Mouse (Mus musculus) MEL (cell line): ENCODE results near the gene Hspb1. TPM values are rescaled to one million over a fixed set of nuclear protein-coding genes. Genes with fewer than 3 reads are reported as not detected.

Source experiments
- DNase-seq: peaks from one replicate; pipeline ENCODE4 v3.0.0; 2011; ENCODE audit warnings: low read depth, low spot score
- H3K27ac ChIP-seq: 2 replicates; pipeline ENCODE4 v1.5.1; 2012; ENCODE audit warnings: low read depth, mild to moderate bottlenecking, control low read depth, low read length, moderate library complexity; ENCODE audit not compliant: control insufficient read depth
- H3K27me3 ChIP-seq, 2 experiments: fragments of 150-350 bp in 1 of 2; sonication (generic) in 1 of 2; 2 replicates each; pipeline ENCODE4 v1.6.1; 2012; ENCODE audit warnings: low read length in 2 of 2, mild to moderate bottlenecking in 2 of 2, improper control_type of control experiment in 1 of 2, moderate library complexity in 1 of 2; ENCODE audit not compliant: insufficient read depth in 2 of 2, control insufficient read depth in 1 of 2
- H3K36me3 ChIP-seq, 2 experiments: 2 replicates each; pipeline ENCODE4 v1.6.1; 2012 to 2014; ENCODE audit warnings: low read length in 2 of 2, improper control_type of control experiment in 1 of 2, inconsistent platforms in 1 of 2, mild to moderate bottlenecking in 1 of 2; ENCODE audit not compliant: insufficient read depth in 2 of 2, control insufficient read depth in 1 of 2
- H3K4me1 ChIP-seq, 2 experiments: fragments of 150-350 bp in 1 of 2; sonication (generic) in 1 of 2; 2 replicates each; pipeline ENCODE4 v1.6.1; 2012; ENCODE audit warnings: low read length in 2 of 2, improper control_type of control experiment in 1 of 2, mild to moderate bottlenecking in 1 of 2; ENCODE audit not compliant: insufficient read depth in 2 of 2, control insufficient read depth in 1 of 2
- H3K4me3 ChIP-seq, 2 experiments: fragments of 150-350 bp in 1 of 2; sonication (generic) in 1 of 2; 2 replicates each; pipeline ENCODE4 v1.5.1; 2012; ENCODE audit warnings: low read depth in 2 of 2, low read length in 2 of 2, mild to moderate bottlenecking in 2 of 2, moderate library complexity in 2 of 2, control low read depth in 1 of 2, improper control_type of control experiment in 1 of 2; ENCODE audit not compliant: control insufficient read depth in 1 of 2, insufficient read depth in 1 of 2
- H3K79me2 ChIP-seq: 2 replicates; pipeline ENCODE4 v1.6.1; 2012; ENCODE audit warnings: mild to moderate bottlenecking, low read length, moderate library complexity; ENCODE audit not compliant: control insufficient read depth, poor library complexity, insufficient read depth
- H3K9ac ChIP-seq: 2 replicates; pipeline ENCODE4 v1.6.1; 2012; ENCODE audit warnings: low read depth, mild to moderate bottlenecking, control low read depth, low read length, moderate library complexity; ENCODE audit not compliant: control insufficient read depth, poor library complexity, severe bottlenecking
- H3K9me3 ChIP-seq: fragments of 150-350 bp; sonication (generic); replicated peaks from 2 replicates; pipeline ENCODE4 v1.6.1; 2012; ENCODE audit warnings: mild to moderate bottlenecking, low read length, improper control_type of control experiment, moderate library complexity; ENCODE audit not compliant: insufficient read depth
- CHD2 ChIP-seq: IDR thresholded peaks from 2 replicates; pipeline ENCODE4 v1.6.1; 2011; ENCODE audit warnings: low read length, improper control_type of control experiment
- CTCF ChIP-seq, 3 experiments: IDR thresholded peaks in 2 of 3; conservative IDR thresholded peaks in 1 of 3; 2 replicates each; pipeline ENCODE4 v1.5.1; 2011 to 2012; ENCODE audit warnings: low read length in 3 of 3, low read depth in 2 of 3, mild to moderate bottlenecking in 2 of 3, improper control_type of control experiment in 1 of 3, inconsistent platforms in 1 of 3, mixed read lengths in 1 of 3, moderate library complexity in 1 of 3; ENCODE audit not compliant: control insufficient read depth in 1 of 3, insufficient read depth in 1 of 3, poor library complexity in 1 of 3, severe bottlenecking in 1 of 3
- E2F4 ChIP-seq: IDR thresholded peaks from 2 replicates; pipeline ENCODE4 v1.6.1; 2011; ENCODE audit warnings: low read depth, low read length, improper control_type of control experiment, borderline replicate concordance
- GABPA ChIP-seq: IDR thresholded peaks from 2 replicates; pipeline ENCODE4 v1.6.1; 2012; ENCODE audit warnings: low read depth, mild to moderate bottlenecking, inconsistent platforms, low read length, improper control_type of control experiment, moderate library complexity
- GATA1 ChIP-seq: IDR thresholded peaks from 2 replicates; pipeline ENCODE4 v1.6.1; 2011; ENCODE audit warnings: low read depth, low read length, improper control_type of control experiment
- JUND ChIP-seq: IDR thresholded peaks from 2 replicates; pipeline ENCODE4 v1.6.1; 2011; ENCODE audit warnings: low read depth, mild to moderate bottlenecking, improper control_type of control experiment, low read length
- MAX ChIP-seq: IDR thresholded peaks from 2 replicates; pipeline ENCODE4 v1.6.1; 2011; ENCODE audit warnings: low read length, improper control_type of control experiment
- MAZ ChIP-seq: IDR thresholded peaks from 2 replicates; pipeline ENCODE4 v1.6.1; 2012; ENCODE audit warnings: low read depth, mild to moderate bottlenecking, inconsistent platforms, low read length, improper control_type of control experiment
- MEF2A ChIP-seq: IDR thresholded peaks from 2 replicates; pipeline ENCODE4 v1.6.1; 2014; ENCODE audit warnings: low read depth, mild to moderate bottlenecking, inconsistent platforms, low read length, improper control_type of control experiment; ENCODE audit not compliant: poor library complexity, insufficient replicate concordance, severe bottlenecking; ENCODE audit errors: extremely low read depth
- MYC ChIP-seq: IDR thresholded peaks from 2 replicates; pipeline ENCODE4 v1.6.1; 2011; ENCODE audit warnings: low read depth, mild to moderate bottlenecking, low read length, improper control_type of control experiment, moderate library complexity
- NELFE ChIP-seq: IDR thresholded peaks from 2 replicates; pipeline ENCODE4 v1.6.1; 2011; ENCODE audit warnings: low read depth, low read length, improper control_type of control experiment
- NRF1 ChIP-seq: IDR thresholded peaks from 2 replicates; pipeline ENCODE4 v1.6.1; 2014; ENCODE audit warnings: low read depth, mild to moderate bottlenecking, inconsistent platforms, low read length, improper control_type of control experiment, moderate library complexity; ENCODE audit not compliant: poor library complexity, insufficient read depth, severe bottlenecking
- POLR2A ChIP-seq, 2 experiments: IDR thresholded peaks; 2 replicates each; pipeline ENCODE4 v1.6.1; 2011 to 2012; ENCODE audit warnings: low read length in 2 of 2, mild to moderate bottlenecking in 2 of 2, control low read depth in 1 of 2, improper control_type of control experiment in 1 of 2, low read depth in 1 of 2, moderate library complexity in 1 of 2; ENCODE audit not compliant: control insufficient read depth in 1 of 2, insufficient read depth in 1 of 2, poor library complexity in 1 of 2
- POLR2AphosphoS5 ChIP-seq: IDR thresholded peaks from 2 replicates; pipeline ENCODE4 v1.6.1; 2012; ENCODE audit warnings: low read depth, borderline replicate concordance, mild to moderate bottlenecking, inconsistent platforms, low read length, moderate library complexity, mixed read lengths
- RAD21 ChIP-seq: IDR thresholded peaks from 2 replicates; pipeline ENCODE4 v1.6.1; 2011; ENCODE audit warnings: mild to moderate bottlenecking, low read depth, low read length, improper control_type of control experiment
- RCOR1 ChIP-seq: IDR thresholded peaks from 2 replicates; pipeline ENCODE4 v1.6.1; 2012; ENCODE audit warnings: low read depth, mild to moderate bottlenecking, inconsistent platforms, low read length, improper control_type of control experiment
- SIN3A ChIP-seq: IDR thresholded peaks from 2 replicates; pipeline ENCODE4 v1.6.1; 2012; ENCODE audit warnings: low read length, improper control_type of control experiment, inconsistent platforms
- SMC3 ChIP-seq: IDR thresholded peaks from 2 replicates; pipeline ENCODE4 v1.6.1; 2011; ENCODE audit warnings: low read depth, low read length, improper control_type of control experiment
- TAL1 ChIP-seq: IDR thresholded peaks from 2 replicates; pipeline ENCODE4 v1.6.1; 2012; ENCODE audit warnings: mild to moderate bottlenecking, inconsistent platforms, low read length, moderate library complexity, mixed read lengths
- TBP ChIP-seq: IDR thresholded peaks from 2 replicates; pipeline ENCODE4 v1.8.0; 2011; ENCODE audit warnings: low read depth, low read length, improper control_type of control experiment
- TCF12 ChIP-seq: IDR thresholded peaks from 2 replicates; pipeline ENCODE4 v1.6.1; 2014; ENCODE audit warnings: low read depth, mild to moderate bottlenecking, inconsistent platforms, low read length, improper control_type of control experiment, moderate library complexity
- UBTF ChIP-seq: IDR thresholded peaks from 2 replicates; pipeline ENCODE4 v1.6.1; 2012; ENCODE audit warnings: low read depth, mild to moderate bottlenecking, inconsistent platforms, low read length, improper control_type of control experiment, moderate library complexity, borderline replicate concordance; ENCODE audit not compliant: insufficient read depth
- USF1 ChIP-seq: IDR thresholded peaks from 2 replicates; pipeline ENCODE4 v1.6.1; 2014; ENCODE audit warnings: low read depth, mild to moderate bottlenecking, inconsistent platforms, low read length, improper control_type of control experiment, moderate library complexity
- ZC3H11A ChIP-seq: IDR thresholded peaks from 2 replicates; pipeline ENCODE4 v1.6.1; 2012; ENCODE audit warnings: low read depth, mild to moderate bottlenecking, inconsistent platforms, low read length, improper control_type of control experiment
- ZKSCAN1 ChIP-seq: IDR thresholded peaks from 2 replicates; pipeline ENCODE4 v1.6.1; 2012; ENCODE audit warnings: low read depth, mild to moderate bottlenecking, inconsistent platforms, low read length, improper control_type of control experiment, moderate library complexity
- ZMIZ1 ChIP-seq: IDR thresholded peaks from 2 replicates; pipeline ENCODE4 v1.6.1; 2012; ENCODE audit warnings: low read depth, mild to moderate bottlenecking, inconsistent platforms, low read length, improper control_type of control experiment, moderate library complexity
- ZNF384 ChIP-seq: IDR thresholded peaks from 2 replicates; pipeline ENCODE4 v1.6.1; 2012; ENCODE audit warnings: low read depth, mild to moderate bottlenecking, inconsistent platforms, low read length, improper control_type of control experiment
- polyA plus RNA-seq, 2 experiments: library from polyadenylated mRNA; stranded (reverse) in 1 of 2; unstranded in 1 of 2; fragments of >175 nt in 1 of 2; fragments of >200 nt in 1 of 2; gene quantifications; 2 replicates each; pipeline versions ENCODE4 v1.2.1 to v1.2.4; 2012; ENCODE audit warnings: low replicate concordance in 2 of 2, low read depth in 1 of 2; ENCODE audit not compliant: insufficient read length in 2 of 2, insufficient read depth in 1 of 2, missing spikeins in 1 of 2
- total RNA-seq: library from RNA; depleted of rRNA; stranded (reverse); fragments of 300-350 nt; gene quantifications from 2 replicates; pipeline ENCODE4 v1.2.3, GENCODE M21; 2012; rRNA removed

Hspb1 gene
- total RNA-seq, result not detected in 2 replicates
- not detected for polyA plus RNA-seq

GRCm38 (mm10) chr5:135887675-135888102, at the start of gene Hspb1:
Gene Hspb1 (plus strand): TSS chr5:135887919.
- no peak within 1 kb of the TSS for H3K27ac ChIP-seq
- H3K9me3 ChIP-seq, result no peaks in the 10 kb centered on the region
- TF ChIP-seq ZNF384 (no peak), TBP (no peak), ZMIZ1 (no peak), POLR2AphosphoS5 (no peak), MEF2A (no peak), POLR2A (IDR thresholded peaks at IDR 0.05; ENCODE audit: control insufficient read depth in 1 of 2, insufficient read depth in 1 of 2, low read depth in 1 of 2, low read length in 2 of 2, poor library complexity in 1 of 2) (no peak), TCF12 (no peak), NRF1 (no peak), SIN3A (no peak), SMC3 (no peak), USF1 (no peak), MYC (no peak), ZKSCAN1 (no peak), ZC3H11A (no peak), MAZ (no peak), UBTF (no peak), GABPA (no peak)
- no peak for DNase-seq
- H3K4me3 ChIP-seq, result no peak within 1 kb of the TSS
- peaks cover 1 to 3% of the 10 kb centered on the region in 2 experiments; a peak in 2 of 4 replicates for H3K27me3 ChIP-seq
- no peaks in the 10 kb centered on the region for H3K79me2 ChIP-seq
- H3K9ac ChIP-seq, result no peak within 1 kb of the TSS
- H3K4me1 ChIP-seq, result no peaks in the 10 kb centered on the region
- no peaks in the 10 kb centered on the region for H3K36me3 ChIP-seq

GRCm38 (mm10) chr5:135841651-135842050, 46.1 kb upstream of the Hspb1 start:
- H3K27me3 ChIP-seq, result peaks cover 0 to 2% of the 10 kb centered on the region in 2 experiments; a peak in 1 of 4 replicates
- DNase-seq, result no peak
- no peaks in the 10 kb centered on the region for H3K9me3 ChIP-seq
- no peak overlapping the region for H3K4me3 ChIP-seq
- H3K79me2 ChIP-seq, result no peaks in the 10 kb centered on the region
- no peaks in the 10 kb centered on the region for H3K4me1 ChIP-seq
- H3K36me3 ChIP-seq, result no peaks in the 10 kb centered on the region
- TF ChIP-seq UBTF (no peak), SIN3A (no peak), MAX (no peak), RAD21 (no peak), CHD2 (no peak), GATA1 (no peak), NELFE (no peak), USF1 (no peak), JUND (no peak), MYC (no peak), CTCF (IDR thresholded peaks at IDR 0.05 in 2 of 3, conservative IDR thresholded peaks at IDR 0.05 in 1 of 3; ENCODE audit: control insufficient read depth in 1 of 3, insufficient read depth in 1 of 3, low read depth in 2 of 3, low read length in 3 of 3, poor library complexity in 1 of 3, severe bottlenecking in 1 of 3) (no peak), ZNF384 (no peak), ZMIZ1 (no peak), RCOR1 (no peak), TAL1 (no peak), POLR2AphosphoS5 (no peak), E2F4 (no peak), MAZ (no peak), TCF12 (no peak)
- no peak overlapping the region for H3K27ac ChIP-seq
- H3K9ac ChIP-seq, result no peak overlapping the region
